Mouse (Mus musculus) thymus, postnatal 10 days (tissue): ENCODE measurements around the gene Elmo1.
A peak's percentile ranks its signal among the peaks of the same experiment; 100 is the strongest.

Source experiments
- DNase-seq, 2 experiments: peaks; one replicate each; pipeline ENCODE4 v3.0.0; 2021; ENCODE audit warnings: low spot score in 2 of 2

Gene Elmo1

GRCm38 (mm10) chr13:20094916-20095700, 4.7 kb downstream of the Elmo1 start:
- no peak for DNase-seq

- no peak for DNase-seq
These were observed 6.7 kb downstream of the Elmo1 start for GRCm38 (mm10) chr13:20097006-20097617.

DNA sequence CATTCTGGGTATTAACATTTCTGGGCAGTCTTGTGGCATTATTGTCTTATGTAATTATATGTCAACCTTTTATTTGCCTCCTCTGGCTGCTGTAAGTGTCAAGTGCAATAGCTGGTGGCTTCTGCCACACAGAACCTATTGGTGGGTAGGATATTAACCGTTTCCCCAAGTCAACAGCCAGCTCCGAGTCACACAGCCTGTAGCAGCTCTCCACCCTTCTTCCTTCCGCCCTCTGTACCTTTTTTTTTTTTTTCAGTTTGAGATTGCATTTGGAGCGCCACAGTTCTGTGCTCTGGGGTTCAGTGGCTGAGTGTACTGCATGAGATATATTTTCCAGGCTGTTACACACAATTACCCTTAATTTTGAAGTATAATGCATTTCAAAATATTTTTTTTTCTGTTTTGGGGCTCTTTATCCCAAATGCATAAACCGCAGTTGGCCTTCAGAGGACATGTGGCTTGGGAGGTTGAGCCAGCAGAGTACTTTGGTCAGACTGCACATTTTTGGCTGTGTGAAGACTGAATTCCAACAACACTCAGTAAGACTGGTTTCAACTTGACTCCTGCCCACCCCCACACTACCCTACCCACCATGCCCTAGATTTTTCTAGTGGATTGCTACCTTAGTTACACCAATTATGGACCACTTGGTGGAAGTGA, 7.7 kb downstream of the Elmo1 start:
- DNase-seq: no peak

- DNase-seq: no peak
These were observed 8.2 kb downstream of the Elmo1 start for GRCm38 (mm10) chr13:20098594-20098965.

DNA sequence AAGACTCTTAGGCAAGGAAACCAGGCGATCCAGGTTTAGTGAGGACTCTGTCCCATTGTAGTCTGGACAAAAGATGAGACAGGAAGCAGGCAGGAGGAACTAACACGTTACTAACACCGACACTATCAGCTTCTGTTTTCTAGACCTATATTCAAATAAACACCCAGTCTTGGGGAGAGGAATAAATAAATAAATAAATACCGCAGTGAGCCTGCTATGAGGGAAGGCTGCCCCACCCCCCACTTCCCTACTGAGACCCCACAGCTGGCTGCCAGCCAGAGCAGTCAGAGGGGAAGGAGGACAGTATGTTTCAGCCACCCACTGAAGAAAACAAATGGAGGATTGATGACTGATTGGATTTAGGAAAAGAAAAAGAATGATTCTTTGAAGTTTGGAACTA, 9.2 kb downstream of the Elmo1 start:
- DNase-seq: no peak

DNA sequence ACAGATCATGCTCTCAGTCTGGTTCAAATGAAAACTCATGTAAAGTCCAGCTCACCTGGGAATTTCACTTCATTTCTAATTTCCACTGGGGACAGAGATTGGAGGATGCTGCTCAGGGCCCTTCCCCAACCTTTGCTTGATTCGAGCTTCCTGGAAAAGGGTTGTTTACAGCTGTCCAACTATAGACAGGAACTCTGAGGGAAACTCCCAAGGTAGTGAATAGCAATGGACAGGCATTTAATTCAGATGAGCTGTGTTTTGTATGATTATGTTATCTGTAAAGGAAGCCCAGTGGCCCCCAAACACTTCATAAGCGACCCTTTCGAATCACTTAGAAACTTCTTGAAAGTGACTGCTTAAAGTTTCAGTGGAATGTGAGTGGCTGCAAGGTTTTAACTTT, 10.0 kb downstream of the Elmo1 start:
- no peak for DNase-seq

DNA sequence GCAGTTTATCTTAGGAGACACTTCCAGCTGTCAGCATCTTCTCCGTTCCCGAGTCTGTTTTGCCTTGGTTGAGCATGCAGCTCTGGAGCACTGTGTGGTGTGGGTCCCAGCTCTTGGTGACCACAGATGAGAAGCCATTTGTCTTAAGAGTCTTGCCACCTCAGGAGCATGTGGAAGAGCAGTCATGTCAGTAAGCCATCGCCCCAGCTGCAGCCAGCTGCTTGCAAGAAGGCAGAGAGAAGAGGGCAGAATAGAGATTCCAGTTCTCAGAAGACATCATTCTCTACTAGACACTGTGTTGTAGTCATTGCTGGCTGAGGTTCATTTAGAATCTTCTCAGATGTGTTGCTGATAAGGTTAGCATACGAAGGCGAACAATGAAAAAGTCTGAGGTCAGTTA, 11.3 kb downstream of the Elmo1 start:
- no peak for DNase-seq

DNA sequence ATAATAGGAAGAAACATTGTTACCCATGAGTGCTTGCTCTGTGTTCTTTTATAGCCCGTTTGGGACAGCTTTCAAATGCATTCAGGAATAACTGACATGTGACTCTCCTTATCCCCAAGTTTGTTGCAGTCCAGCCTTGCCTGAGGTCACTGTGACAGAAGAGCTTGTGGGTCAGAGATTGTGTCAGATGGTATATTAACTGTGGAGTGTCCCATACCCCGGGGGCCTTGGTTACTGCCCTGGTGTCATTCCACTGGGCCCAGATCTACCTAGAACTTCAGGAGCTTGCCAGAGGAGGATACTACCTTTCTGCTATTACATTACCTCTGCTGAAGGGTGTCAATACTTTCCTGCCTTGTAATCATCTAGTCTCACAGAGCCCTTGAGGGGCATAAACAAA, 14.4 kb downstream of the Elmo1 start:
- DNase-seq: no peak

DNA sequence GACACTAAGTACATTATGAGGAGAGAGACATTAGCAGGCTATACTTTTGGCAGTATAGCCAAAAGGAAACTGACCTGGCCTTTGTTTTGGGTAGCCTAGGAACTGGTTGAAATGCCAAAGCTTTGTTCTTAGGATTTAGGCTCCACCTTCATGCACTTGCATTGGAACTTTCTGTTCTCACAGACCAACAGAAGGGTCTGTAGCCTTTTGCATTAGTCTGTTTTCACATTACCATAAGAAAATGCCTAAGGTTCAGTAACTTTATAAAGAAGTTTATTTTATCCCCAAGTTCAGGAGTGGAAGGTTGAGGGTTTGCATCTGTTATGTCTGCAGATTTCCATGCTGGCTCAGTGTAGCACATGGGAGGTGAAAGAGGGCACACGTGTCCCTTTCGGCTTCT, 15.6 kb downstream of the Elmo1 start:
- DNase-seq: no peak

GRCm38 (mm10) chr13:20107953-20108498, 17.6 kb downstream of the Elmo1 start:
- DNase-seq: no peak

DNA sequence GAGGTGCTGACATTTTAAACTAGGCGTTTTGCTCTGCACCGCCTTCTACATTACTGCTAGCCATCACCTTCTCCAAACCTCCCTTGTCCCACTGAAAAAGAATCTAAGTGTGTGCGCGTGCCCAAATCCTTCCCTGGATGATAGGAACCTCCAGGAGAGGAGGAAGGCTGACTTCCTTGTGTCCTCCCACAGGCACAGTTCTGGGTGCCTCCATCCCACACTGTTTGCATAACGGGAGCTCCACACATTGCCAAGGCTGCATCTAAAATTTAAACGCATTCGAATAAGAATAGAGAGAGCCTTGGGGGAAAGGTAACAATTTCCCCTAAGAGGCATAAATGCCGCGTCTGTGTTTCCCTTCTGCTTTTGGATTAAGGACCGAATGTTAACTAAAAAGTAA, 18.6 kb downstream of the Elmo1 start:
- no peak for DNase-seq

GRCm38 (mm10) chr13:20109446-20109845, 19.1 kb downstream of the Elmo1 start:
- DNase-seq: no peak

- no peak for DNase-seq
These were observed 19.7 kb downstream of the Elmo1 start for GRCm38 (mm10) chr13:20109987-20110680.

- DNase-seq: no peak
These were observed 20.9 kb downstream of the Elmo1 start for GRCm38 (mm10) chr13:20111256-20111800.

GRCm38 (mm10) chr13:20115131-20115907, 24.9 kb downstream of the Elmo1 start:
- DNase-seq: no peak

- no peak for DNase-seq
These were observed 25.6 kb downstream of the Elmo1 start for GRCm38 (mm10) chr13:20116019-20116418.

DNA sequence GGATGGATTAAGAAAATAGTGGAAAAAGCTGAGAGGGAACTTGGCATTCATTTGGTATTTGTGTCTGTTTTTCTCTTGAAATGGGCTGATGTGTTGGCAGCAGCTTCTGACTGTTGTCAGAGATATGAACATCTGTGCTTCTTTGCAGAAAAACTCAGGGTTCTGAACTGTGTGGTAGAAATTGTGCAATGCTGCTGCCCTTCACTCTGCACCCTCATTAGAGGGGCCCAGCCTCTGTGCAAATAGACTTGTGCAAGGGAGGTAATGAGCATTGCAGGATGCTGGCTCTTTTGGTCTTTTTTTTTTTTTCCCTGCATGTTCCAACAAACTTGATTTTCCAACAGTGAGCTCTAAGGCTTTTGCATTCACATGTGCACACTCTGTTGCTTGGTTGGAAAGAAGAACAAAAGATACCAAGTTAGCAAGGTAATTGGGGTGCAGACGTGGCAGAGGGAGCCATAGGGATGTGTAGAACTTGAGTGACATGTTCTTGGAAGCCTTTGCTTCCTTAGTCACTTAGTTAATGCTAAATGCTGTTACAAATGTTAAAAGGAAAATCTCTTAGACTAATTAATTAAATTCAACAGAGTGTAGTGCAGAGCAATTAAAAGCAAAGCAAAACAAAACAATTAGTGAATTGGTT, 26.6 kb downstream of the Elmo1 start:
- no peak for DNase-seq

GRCm38 (mm10) chr13:20117691-20118090, 27.3 kb downstream of the Elmo1 start:
- DNase-seq: no peak

DNA sequence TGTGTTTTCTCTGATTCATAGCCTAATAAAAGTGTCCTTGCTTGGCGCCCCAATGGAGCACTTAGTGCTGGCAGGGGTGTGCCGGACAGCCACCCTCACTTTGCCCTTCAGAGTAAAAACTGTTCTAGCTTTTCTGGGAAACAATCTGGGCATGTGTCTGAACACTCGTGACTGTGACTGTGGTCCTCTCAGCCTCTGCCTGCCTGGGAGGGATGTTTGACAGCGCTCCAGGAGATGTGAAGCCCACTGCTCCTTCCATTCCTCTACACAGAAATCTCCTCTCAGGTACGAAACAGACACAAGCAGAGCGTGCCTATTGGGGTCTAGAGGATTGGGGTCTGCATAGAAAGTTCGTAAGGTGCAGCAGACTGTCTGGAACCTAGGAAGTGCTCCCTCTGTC, 28.5 kb downstream of the Elmo1 start:
- DNase-seq: no peak

DNA sequence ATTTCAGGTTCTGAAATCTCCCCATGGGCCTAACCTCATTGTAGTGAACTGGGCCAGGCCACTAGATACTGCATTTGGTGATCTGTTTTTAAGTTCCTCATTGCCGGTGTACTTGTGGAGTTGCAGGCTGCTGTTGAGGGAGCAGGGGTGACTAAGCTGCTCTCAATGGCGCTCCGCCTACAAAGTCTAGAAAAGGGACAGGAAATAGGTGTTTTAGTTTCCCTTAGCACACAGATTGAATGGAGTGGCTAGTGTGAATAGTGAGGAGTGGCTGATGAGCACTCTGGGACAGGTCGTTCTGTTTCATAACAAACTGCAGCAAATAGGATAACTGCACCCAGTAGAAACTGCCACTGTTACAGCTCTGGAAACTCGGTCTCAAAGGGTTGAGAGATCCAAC, 30.3 kb downstream of the Elmo1 start:
- peak in 1 of 2 experiments; percentile 17 for DNase-seq
